Mouse (Mus musculus) heart, postnatal 10 days (tissue): ENCODE results near the gene Tubb5. TPM values are rescaled to one million over a fixed set of nuclear protein-coding genes. Genes with fewer than 3 reads are reported as not detected.

Experiments
- DNase-seq, 2 experiments: peaks; one replicate each; pipeline ENCODE4 v3.0.0; 2021
- intact Hi-C: fragments of 180-260 bp; cut with DNase I; formaldehyde crosslinking; loops from one replicate; pipeline ENCODE4 v1.15.1; 2025
- total RNA-seq, 2 experiments: library from RNA; stranded (reverse); gene quantifications; 2 replicates each; pipeline ENCODE4 v1.2.3; 2021

Gene Tubb5
- total RNA-seq, 2 experiments from 2014 or later: 358 to 363 TPM

DNA sequence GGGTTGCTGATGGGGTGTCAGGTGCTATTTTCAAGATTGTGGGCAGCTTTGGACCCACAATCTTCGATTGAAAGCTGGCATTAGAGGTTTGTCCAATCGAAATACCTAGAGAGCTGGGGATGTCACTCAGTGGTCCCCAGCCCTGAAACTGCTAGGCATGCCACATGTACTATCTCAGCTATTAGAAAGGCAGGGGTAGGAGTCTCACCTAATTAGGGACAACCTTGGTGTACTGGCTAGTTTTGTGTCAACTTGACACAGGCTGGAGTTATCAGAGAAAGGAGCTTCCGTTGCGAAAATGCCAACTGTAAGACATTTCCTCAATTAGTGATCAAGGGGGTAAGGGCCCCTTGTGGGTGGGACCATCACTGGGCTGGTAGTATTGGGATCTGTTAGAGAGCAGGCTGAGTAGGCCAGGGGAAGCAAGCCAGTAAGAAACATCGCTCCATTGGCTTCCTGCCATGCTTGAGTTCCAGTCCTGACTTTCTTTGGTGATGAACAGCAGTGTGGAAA, 4.8 kb downstream of the Tubb5 start:
- DNase-seq: no peak
- intact Hi-C loops: loop anchor here (5.0 kb wide), 1 partner anchor 159 kb away; no protein-coding TSS in a partner anchor

DNA sequence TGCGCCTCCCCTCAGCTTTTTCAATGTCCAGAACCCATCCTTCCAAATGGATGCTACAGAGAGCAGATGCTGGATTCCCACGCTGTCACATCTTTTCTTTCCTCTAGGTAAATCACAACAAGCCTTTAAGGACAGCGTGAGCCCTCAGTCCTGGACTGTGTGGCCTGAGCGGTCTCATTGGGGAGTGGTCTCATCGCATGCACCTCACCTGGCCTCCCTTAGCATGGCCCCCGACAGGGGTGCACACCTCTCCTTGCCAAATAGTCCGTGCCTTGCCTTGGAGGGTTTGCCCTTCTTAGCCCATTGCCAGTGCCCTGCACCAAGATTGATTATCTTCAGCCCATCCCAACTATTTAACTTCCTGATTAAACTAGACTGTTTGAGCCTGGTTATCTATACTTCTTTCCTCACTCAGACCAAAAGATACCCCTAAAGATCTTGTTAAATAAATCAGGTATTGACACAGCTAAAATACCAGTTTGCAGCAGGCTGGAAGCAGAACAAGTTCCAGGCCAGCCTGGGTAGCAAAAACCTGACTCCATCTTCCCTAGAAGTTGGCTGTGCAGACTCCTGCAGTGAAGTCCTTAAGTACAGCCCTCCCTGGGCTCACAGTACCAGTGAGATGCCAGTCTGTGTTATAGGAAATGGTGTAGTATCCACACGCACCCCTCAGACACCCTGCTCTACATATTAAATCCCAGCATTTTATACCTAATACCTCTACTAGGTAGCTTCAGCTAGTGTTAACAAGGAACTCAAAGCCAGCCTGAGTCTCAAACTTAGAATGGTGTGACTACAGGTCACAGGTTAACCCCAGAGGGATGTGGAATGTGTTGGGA, 5.5 kb downstream of the Tubb5 start:
- DNase-seq: no peak
- intact Hi-C loops: loop anchor here (5.0 kb wide), 1 partner anchor 160 kb away; no protein-coding TSS in a partner anchor

GRCm38 (mm10) chr17:35829737-35830136, 8.4 kb downstream of the Tubb5 start:
- DNase-seq: peak; percentile 88 to 90
- intact Hi-C loops: loop anchor here (2.0 to 5.0 kb wide), 3 partner anchors 79 to 163 kb away; no protein-coding TSS in a partner anchor

DNA sequence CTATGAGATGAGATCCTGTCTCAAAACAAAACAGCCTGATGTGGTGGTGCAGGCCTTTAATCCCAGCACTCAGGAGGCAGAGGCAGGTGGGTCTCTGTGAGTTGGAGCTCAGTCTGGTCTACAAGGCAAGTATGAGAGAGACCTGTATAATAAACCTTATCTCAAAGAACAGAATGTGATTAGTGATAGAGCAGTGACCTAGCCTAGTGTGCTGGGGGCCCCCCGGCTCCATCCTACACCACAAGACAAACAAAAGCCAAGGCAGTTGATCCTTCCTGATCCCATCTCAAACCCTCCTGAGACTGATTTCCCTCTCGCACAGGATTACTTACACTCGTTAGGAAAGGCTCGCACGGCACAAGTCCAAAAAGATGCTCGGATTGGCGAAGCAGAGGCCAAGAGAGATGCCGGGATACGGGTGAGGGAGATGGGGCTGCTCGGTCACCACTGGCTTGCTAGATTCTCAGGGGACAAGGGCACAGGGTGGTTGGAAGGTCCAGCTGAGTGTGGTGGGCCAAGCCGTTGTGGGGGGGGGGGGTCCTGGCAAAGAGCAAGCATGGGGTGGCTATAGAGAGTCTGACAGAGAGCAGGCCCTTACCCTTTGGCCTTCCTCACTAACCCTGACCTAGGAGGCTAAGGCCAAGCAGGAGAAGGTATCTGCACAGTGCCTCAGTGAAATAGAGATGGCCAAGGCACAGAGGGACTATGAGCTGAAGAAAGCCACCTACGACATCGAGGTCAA, 12.8 kb downstream of the Tubb5 start:
- DNase-seq: no peak
- intact Hi-C loops: no loop called here

GRCm38 (mm10) chr17:35824402-35824801, 13.7 kb downstream of the Tubb5 start:
- intact Hi-C loops: no loop called here
- no peak for DNase-seq

DNA sequence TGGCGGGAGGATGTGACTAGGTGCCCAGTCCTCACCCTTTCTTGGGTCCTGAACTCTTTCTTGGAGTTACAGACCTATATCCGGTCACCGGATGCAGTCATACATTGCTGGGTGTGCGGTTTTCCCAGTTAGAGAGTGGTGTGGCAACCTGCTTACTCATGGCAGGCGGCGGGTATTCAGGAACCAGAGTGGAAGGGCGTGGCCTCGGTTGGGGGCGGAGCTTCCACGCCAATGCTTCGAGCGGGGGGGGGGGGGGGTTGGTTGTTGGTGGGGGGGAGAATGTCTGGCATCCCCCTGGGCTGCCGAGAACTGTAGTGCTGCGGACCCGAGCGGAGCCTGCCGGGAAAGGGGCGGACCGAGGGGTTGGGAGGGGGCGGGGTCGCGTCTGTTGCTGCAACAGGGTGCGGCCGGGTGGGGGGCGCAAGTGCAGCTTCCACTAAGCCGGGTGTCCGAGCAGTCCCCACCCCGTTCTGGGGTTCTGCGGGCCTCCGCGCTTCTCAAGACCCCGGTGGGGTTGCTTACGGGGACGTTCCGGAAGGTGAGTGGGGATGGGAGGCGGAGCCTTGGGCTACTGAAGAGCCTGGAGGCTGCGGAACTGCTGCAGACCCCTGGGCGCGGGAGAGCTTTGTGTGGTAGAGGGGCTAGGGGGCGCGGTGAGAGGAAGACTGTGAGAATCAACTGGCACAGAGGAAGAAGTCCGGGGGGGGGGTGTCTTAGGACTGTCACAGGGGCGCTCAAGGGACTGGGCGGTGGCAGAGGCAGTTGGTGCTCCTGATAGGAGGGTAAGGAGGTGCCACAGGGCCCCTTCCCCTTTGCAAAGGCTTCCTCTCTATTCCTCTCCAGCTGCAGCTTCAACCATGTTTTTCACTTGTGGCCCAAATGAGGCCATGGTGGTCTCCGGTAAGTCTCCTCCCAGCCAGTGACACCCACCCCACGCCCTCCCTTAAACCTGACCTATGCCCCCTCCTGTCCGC, 14.9 kb downstream of the Tubb5 start, which contains the start of gene Flot1:
Flot1 (plus strand) TSS at position 267 of the 974 bp plus-strand sequence.
- peak; percentile 91 to 92 for DNase-seq
- intact Hi-C loops: no loop called here

- intact Hi-C loops: no loop called here
- DNase-seq: no peak
Observed at GRCm38 (mm10) chr17:35822564-35822963, 15.5 kb downstream of the Tubb5 start.

- intact Hi-C loops: no loop called here
- DNase-seq: peak; percentile 89
Observed at GRCm38 (mm10) chr17:35821439-35822430, 16.4 kb downstream of the Tubb5 start, which contains the start of gene Ier3. Ier3 (plus strand) TSS chr17:35821684.

- no peak for DNase-seq
- intact Hi-C loops: no loop called here
Observed at GRCm38 (mm10) chr17:35820111-35820510, 18.0 kb downstream of the Tubb5 start.

DNA sequence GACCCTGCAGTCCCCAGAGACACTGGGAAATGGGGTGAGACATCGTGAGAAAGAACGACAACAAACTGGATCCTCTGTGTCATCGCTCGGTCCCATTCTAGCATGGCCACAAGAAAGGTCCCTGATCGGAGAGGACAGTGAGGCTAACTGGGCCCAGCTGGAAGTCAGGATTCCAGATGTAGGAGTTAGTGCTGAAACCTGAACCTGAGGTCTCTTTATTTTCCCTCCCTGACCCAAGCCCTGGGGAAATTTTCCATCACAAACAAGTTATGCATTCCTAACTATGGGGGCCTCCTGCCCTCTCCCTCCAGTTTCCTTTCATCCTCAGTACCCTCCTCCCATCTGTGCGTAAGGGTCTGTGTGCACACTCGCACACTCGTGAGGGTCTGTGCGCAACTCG, 20.9 kb downstream of the Tubb5 start:
- intact Hi-C loops: no loop called here
- DNase-seq: no peak

DNA sequence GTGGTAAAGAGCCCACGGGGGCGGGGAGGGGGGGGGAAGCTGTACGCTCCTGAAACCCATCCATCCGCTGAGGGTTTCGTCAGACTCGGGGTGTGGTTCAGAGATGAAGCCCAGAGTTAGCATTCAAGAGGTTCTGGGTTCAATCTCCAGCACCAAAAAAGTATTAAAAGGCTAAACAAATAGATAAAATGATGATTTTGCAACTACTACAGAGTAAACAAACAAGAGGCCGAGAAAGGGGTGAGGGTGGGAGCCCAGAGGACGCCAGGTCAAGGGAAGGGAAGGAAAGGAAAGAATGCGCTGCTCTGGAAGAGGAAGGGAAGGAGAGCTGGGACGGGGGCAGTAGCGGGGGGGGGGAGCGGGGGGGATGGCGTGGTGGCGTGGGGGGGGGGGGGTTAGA, 21.4 kb downstream of the Tubb5 start:
- DNase-seq: no peak
- intact Hi-C loops: no loop called here

DNA sequence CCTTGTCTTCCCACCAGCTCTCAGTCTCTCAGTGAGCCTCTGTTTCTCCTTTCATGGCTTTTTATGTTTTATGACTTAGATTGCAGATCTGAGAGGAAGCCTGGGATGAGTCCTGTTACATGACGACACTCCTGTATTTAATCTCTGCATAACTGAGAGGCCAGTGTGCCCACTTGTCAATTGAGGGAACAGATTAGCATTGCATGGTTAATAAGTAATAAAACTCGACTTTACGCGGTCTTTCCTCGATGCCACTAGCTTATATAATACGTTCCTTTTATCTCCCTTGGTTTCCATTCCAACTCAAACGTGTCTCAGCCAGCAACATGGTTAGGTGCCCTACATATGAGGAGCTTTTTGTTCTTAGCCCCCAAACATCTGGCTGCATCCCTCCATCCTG, 22.3 kb downstream of the Tubb5 start:
- DNase-seq: no peak
- intact Hi-C loops: no loop called here

- no peak for DNase-seq
- intact Hi-C loops: no loop called here
Observed at GRCm38 (mm10) chr17:35814678-35815077, 23.4 kb downstream of the Tubb5 start.

GRCm38 (mm10) chr17:35813653-35814052, 24.5 kb downstream of the Tubb5 start:
- DNase-seq: peak in 1 of 2 experiments; percentile 48
- intact Hi-C loops: loop anchor here (2.0 kb wide), 1 partner anchor 29 kb away; no protein-coding TSS in a partner anchor

DNA sequence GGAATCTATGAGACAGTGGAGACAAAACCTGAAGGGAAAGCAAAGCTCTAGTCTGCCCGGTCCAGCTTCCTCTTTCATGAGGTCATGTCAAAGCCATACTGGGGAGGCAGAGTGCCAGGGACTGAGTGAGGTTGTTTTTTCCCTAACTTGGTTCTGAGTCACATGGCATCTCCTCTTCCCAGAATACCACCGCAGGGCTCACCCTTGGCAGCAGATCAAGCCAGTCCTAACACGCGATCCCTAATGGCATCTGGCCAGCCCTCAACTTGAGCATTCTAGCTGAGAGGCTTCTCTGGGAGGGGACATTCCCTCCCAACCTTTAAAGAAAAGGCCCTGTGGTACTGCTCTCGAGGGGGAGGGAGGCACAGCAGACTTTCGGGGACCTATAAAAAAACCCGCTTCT, 24.9 kb downstream of the Tubb5 start:
- intact Hi-C loops: loop anchor here (2.0 kb wide), 1 partner anchor 28 kb away; no protein-coding TSS in a partner anchor
- DNase-seq: peak; percentile 98

DNA sequence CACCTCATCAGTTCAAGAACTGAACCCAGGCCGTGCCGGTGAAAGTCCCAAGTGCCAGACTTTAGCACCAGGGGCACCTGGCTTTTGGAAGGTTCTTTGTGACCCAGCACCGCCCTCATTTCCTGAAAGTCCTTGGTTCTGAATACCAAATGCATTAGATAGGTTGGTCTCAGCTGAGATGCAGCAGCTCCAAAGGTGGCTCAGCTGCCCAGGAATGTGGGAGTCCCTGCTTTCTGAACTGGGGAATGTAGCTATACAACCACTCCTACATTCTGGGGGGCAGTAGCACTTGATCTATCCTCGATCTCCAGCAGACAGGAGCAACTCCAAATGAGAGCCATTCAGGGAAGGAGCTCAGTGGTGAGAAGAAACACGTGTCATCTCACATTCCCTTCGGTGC, 25.4 kb downstream of the Tubb5 start:
- intact Hi-C loops: loop anchor here (2.0 kb wide), 1 partner anchor 28 kb away; no protein-coding TSS in a partner anchor
- no peak for DNase-seq

DNA sequence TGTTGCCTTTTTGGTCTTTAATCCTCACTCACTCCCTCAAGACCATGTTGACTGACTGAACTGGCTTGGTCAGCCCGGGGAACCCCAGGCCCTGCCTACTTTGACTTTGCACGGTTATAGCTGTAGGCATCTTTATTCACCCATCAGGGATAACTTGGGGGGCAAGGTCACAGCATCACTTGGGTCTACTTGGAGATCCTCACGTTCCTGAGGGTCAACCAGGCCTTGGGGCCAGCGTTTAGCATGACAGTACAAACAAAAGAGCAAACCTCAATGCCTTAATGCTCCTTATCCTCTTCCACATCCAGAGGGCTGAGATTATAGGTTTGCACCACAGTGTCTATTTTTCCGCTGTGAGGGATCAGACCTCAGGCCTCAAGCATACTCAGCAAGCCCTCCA, 25.8 kb downstream of the Tubb5 start:
- intact Hi-C loops: loop anchor here (2.0 kb wide), 1 partner anchor 28 kb away; no protein-coding TSS in a partner anchor
- DNase-seq: no peak

GRCm38 (mm10) chr17:35810900-35811648, 27.0 kb downstream of the Tubb5 start:
- intact Hi-C loops: no loop called here
- no peak for DNase-seq
